Mouse (Mus musculus) macrophage (primary cell): ENCODE data around the gene Kdm1b. TPM values are rescaled to one million over a fixed set of nuclear protein-coding genes. Genes with fewer than 3 reads are reported as not detected.
A peak's percentile ranks its signal among the peaks of the same experiment; 100 is the strongest.

Experiments used
- H3K27ac ChIP-seq: fragments of 350-480 bp; formaldehyde crosslinking; 2 replicates; pipeline ENCODE4 v1.9.0; 2021
- H3K36me3 ChIP-seq: fragments of 350-480 bp; formaldehyde crosslinking; 2 replicates; pipeline ENCODE4 v1.9.0; 2021; ENCODE audit errors: inconsistent target
- H3K4me3 ChIP-seq: fragments of 350-480 bp; formaldehyde crosslinking; 2 replicates; pipeline ENCODE4 v1.9.0; 2021; ENCODE audit errors: inconsistent target
- H3K79me2 ChIP-seq: fragments of 350-480 bp; formaldehyde crosslinking; 2 replicates; pipeline ENCODE4 v1.9.0; 2021; ENCODE audit errors: inconsistent target
- WGBS: methylation state at CpG from one replicate; pipeline ENCODE4 v1.1.7; 2026; ENCODE audit warnings: inconsistent platforms; ENCODE audit not compliant: missing documents; 5-methylcytosine and 5-hydroxymethylcytosine counted together
- polyA plus RNA-seq: library from polyadenylated mRNA; stranded (reverse); fragments of 250-400 nt; gene quantifications from 3 replicates; pipeline ENCODE4 v1.2.4, GENCODE M21; 2018; ENCODE audit warnings: inconsistent platforms
- total RNA-seq, 78 experiments: library from RNA; depleted of rRNA; stranded (reverse); fragments of 250-400 nt; gene quantifications; 1 replicate in 9 of 78; 2 replicates in 24 of 78; 3 replicates in 43 of 78; 4 replicates in 2 of 78; pipeline ENCODE4 v1.2.4; 2018; ENCODE audit warnings: inconsistent platforms in 56 of 78

The Kdm1b gene
- 10 to 100 TPM in 21 of 26 experiments, 1 to 10 TPM in 5; 5.8 to 34.4 (median 17.1) TPM for total RNA-seq (2018; cell fraction: chromatin; rRNA removed)
- 10 to 100 TPM in 3 of 26 experiments, 1 to 10 TPM in 23; 4.9 to 10.8 (median 7.8) TPM for total RNA-seq (2018; cell fraction: cytosol; rRNA removed)
- 10 to 100 TPM in 15 of 26 experiments, 1 to 10 TPM in 11; 4.9 to 22.0 (median 12.0) TPM for total RNA-seq (2018; cell fraction: nucleus; rRNA removed)
- polyA plus RNA-seq, result 7.2 to 10.2 TPM (median 8.4 TPM) in 3 replicates

DNA sequence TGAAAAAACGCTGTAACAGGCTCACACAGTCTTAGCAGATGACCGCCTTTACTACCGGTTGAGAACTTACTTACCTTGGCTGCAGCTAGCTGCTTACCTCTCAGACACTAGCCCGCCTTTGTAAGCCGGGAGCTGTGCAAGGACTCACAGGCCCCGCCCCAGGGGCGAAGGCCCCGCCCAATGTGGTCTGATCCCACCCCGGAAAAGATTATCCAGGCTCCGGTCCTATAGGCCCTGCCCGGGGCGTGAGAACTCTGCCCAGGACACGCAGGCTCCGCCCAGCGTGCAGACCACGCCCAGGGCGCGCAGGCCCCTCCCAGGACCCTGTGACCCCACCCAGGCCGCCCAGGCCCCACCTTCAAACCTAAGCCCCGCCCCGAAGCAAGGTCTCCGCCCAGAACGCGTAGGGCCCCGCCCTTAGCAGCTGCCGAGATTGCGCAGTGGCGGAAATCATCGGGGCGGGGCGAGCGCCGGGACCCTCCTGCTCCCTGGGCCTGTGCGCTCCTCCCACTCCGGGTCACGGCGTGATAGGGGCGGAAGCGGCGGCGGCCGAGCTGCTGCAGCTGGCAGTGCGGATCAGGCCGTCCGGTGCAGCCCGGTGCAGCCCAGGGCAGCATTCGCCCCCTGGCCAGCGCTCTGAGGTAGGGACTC is at the start of gene Kdm1b:
Gene Kdm1b (plus strand): TSS at position 470 of the 651 bp plus-strand sequence.
- Histone ChIP-seq H3K27ac (0 out of 2 replicates have a peak within 1 kb of the TSS, but pooled peaks have one; percentile 0), H3K36me3 (no peaks in the 10 kb centered on the region), H3K4me3 (peak within 1 kb of the TSS; percentile 70), H3K79me2 (peaks cover 8% of the 10 kb centered on the region; the same call in 1 of the 2 replicates)
- under 1% methylated on average over 46 of the region's 48 CpGs for WGBS

- H3K36me3 ChIP-seq, result no peaks in the 10 kb centered on the region
- H3K4me3 ChIP-seq, result no peak overlapping the region
- no peak overlapping the region for H3K27ac ChIP-seq
- H3K79me2 ChIP-seq, result no peaks in the 10 kb centered on the region
- 51% methylated on average over 4 of the region's 4 CpGs for WGBS
These were observed 45.9 kb upstream of the Kdm1b start for GRCm38 (mm10) chr13:46997355-46997754.

GRCm38 (mm10) chr13:46999498-46999897 is 43.8 kb upstream of the Kdm1b start:
- WGBS, result 73% methylated on average over 5 of the region's 5 CpGs
- Histone ChIP-seq H3K4me3 (no peak overlapping the region), H3K27ac (no peak overlapping the region), H3K36me3 (no peaks in the 10 kb centered on the region), H3K79me2 (no peaks in the 10 kb centered on the region)

GRCm38 (mm10) chr13:47001590-47001989 is 41.7 kb upstream of the Kdm1b start:
- no peaks in the 10 kb centered on the region for H3K79me2 ChIP-seq
- WGBS, result 87% methylated on average over 3 of the region's 4 CpGs
- H3K27ac ChIP-seq, result no peak overlapping the region
- H3K36me3 ChIP-seq, result no peaks in the 10 kb centered on the region
- H3K4me3 ChIP-seq, result no peak overlapping the region

GRCm38 (mm10) chr13:47013740-47014139 is 29.6 kb upstream of the Kdm1b start:
- no peak overlapping the region for H3K4me3 ChIP-seq
- 87% methylated on average over 10 of the region's 10 CpGs for WGBS
- no peak overlapping the region for H3K27ac ChIP-seq
- H3K79me2 ChIP-seq, result no peaks in the 10 kb centered on the region
- no peaks in the 10 kb centered on the region for H3K36me3 ChIP-seq

DNA sequence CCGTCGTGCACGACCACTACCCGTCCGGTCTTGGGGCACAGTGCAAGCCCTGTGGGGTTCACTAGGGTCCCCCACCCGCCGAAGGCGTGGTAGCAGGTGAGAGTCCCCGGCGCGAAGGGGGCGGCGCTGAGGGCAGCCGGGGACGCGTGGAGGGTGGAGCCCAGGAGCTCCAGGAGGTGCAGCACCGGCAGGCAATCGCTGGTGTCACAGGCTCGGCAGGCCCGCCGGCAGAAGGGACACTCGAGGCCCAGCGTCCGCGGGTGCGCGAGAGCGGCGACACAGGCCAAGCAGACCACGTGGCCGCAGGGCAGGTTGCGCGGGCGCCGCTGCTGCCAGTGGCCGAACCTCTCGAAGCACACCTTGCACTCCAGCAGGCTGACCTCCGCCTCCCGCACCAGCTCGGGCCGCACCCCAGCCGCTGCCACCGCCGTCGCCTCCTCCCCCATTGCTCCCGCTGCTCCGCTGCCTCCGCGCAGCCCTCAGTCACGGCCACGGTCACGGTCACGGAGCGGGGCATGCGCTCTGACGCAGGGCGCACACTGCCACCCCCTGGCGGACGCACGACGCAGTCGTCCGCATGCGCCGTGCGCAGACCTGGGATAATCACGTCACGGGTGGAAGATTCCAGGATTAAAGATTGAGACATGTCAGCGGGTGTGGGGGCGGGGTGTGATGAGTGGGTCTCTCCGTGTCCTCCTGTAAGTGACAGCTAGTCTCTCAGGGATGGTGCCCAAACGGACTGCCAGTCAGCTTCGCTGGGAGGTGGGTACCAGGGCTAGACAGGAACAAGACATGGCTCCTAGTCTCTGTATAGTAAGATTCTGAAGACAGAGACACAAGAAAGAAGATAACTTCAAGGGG is 28.7 kb upstream of the Kdm1b start, which contains the start of gene Nhlrc1:
Gene Nhlrc1 (minus strand): TSS at position 517 of the 861 bp plus-strand sequence.
- H3K4me3 ChIP-seq, result no peak within 1 kb of the TSS; the same call in 1 of the 2 replicates
- H3K79me2 ChIP-seq, result no peaks in the 10 kb centered on the region
- no peak within 1 kb of the TSS for H3K27ac ChIP-seq
- WGBS, result 4% methylated on average over 63 of the region's 73 CpGs
- H3K36me3 ChIP-seq, result no peaks in the 10 kb centered on the region

DNA sequence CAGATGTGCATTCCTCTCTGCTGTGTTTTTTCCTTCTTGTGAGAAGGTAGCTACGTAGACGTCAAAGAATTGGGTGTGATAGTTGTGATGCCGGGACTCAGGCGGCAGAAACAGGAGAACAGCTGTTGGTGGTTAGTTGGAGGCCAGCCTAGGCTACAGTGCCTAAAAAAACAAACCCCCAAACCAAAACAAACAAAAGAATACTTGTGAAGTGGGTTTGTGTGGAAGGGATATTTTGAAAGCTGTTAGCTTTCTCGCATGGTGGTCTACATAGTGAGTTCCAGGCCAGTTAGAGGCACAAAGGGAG is 28.2 kb upstream of the Kdm1b start:
- 90% methylated on average over 5 of the region's 5 CpGs for WGBS

DNA sequence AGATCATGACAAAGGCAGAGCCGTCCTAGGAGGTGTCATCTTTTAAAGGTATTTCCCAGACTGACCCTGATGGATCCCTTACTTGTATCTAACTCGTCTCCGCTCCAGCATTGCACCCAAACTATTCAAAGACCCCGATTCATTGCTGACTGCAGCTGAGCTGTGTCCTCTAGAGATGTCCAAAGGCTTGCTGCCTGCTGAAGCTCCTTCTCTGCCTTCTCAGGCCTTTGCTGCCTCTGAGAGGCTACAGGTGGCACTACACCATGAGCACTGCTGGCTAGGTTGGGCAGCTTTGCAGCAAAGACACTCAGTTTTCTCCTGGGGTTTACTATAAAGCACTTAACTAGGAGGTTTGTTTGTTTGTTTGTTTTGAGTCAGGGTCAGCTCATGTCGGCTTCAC is 26.0 kb upstream of the Kdm1b start:
- no peak overlapping the region for H3K4me3 ChIP-seq
- H3K79me2 ChIP-seq, result no peaks in the 10 kb centered on the region
- no peak overlapping the region for H3K27ac ChIP-seq
- 49% methylated on average over 5 of the region's 5 CpGs for WGBS
- H3K36me3 ChIP-seq, result no peaks in the 10 kb centered on the region

More for the DNA sequence above, 28.2 kb upstream of the Kdm1b start:
- H3K79me2 ChIP-seq, result no peaks in the 10 kb centered on the region
- H3K4me3 ChIP-seq, result no peak overlapping the region; the same call in 1 of the 2 replicates
- no peak overlapping the region for H3K27ac ChIP-seq
- H3K36me3 ChIP-seq, result no peaks in the 10 kb centered on the region

DNA sequence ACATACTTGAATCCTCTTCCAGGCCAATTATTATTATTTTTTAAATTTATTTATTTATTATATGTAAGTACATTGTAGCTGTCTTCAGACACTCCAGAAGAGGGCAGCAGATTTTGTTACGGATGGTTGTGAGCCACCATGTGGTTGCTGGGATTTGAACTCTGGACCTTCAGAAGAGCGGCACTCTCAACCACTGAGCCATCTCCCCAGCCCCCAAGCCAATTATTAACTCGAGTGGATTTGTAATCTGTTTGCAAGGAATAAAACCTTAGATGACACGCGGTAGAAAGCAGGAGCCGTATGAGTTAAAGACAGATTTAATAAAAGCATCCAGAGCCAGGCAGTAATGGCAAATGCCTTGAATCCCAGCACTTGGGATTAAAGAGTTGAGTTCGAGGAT is 23.5 kb upstream of the Kdm1b start:
- H3K4me3 ChIP-seq, result no peak overlapping the region
- no peaks in the 10 kb centered on the region for H3K79me2 ChIP-seq
- H3K27ac ChIP-seq, result no peak overlapping the region
- 93% methylated on average over 7 of the region's 7 CpGs for WGBS
- H3K36me3 ChIP-seq, result no peaks in the 10 kb centered on the region

DNA sequence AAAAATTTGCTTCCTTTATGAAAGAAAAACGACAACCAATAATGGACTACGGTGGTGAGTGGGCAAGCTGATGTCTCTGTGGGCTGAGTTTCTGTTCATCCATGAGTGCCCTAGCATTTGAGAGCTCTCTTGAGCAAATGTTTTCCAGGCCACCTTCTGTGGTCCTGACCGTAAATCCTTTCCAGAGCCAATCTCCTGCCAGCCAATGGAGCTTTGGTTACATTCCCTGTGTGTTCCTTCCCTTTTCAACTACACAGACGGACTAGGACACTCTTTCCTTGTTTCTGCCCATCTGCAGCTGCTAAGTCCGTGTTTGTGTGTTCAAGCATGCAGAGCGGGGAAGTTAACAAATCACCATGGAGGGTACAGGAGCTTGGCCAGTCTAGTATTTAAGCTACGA is 22.5 kb upstream of the Kdm1b start:
- Histone ChIP-seq H3K36me3 (no peaks in the 10 kb centered on the region), H3K27ac (no peak overlapping the region), H3K79me2 (no peaks in the 10 kb centered on the region), H3K4me3 (no peak overlapping the region)
- WGBS, result 91% methylated on average over 7 of the region's 7 CpGs

DNA sequence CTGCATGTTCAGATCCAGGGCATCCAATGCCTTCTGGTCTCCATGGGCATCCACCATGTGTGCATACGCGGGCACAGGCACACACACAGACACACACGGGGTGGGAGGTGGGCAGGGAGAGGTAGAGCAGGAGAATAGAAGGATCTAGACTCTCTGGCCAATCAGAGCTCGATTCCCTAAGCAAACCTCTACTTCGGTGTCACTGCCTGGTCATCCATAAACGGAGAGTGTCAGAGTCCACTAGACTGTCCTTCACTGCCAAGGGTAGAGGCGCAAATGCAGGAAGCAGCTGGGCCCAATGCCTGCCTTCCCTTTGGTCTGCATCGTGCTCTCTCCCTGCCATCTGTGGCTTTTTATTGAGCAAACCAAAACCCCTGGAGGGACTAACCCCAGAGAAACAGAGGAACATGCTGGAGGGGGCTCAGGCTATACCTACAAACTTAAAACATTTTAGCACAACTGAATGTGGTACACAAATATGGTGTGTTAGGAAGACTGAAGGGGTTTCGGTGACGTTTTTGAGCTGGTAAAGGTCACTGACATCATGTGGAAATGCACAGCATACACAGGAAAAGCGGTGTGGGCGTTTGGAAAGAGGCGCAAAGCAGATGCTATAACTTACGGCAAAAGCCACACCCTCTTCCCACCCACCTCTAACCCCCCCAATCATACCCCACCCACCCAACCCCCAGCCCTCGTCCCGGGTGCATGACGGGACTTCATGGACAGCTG is 12.8 kb upstream of the Kdm1b start:
- 83% methylated on average over 17 of the region's 17 CpGs for WGBS
- Histone ChIP-seq H3K79me2 (no peaks in the 10 kb centered on the region), H3K27ac (no peak overlapping the region), H3K36me3 (no peaks in the 10 kb centered on the region), H3K4me3 (no peak overlapping the region)

- H3K36me3 ChIP-seq, result no peaks in the 10 kb centered on the region
- no peaks in the 10 kb centered on the region for H3K79me2 ChIP-seq
- H3K4me3 ChIP-seq, result no peak overlapping the region
- 87% methylated on average over 4 of the region's 4 CpGs for WGBS
- H3K27ac ChIP-seq, result no peak overlapping the region
These were observed 9.7 kb upstream of the Kdm1b start for GRCm38 (mm10) chr13:47033602-47034001.

DNA sequence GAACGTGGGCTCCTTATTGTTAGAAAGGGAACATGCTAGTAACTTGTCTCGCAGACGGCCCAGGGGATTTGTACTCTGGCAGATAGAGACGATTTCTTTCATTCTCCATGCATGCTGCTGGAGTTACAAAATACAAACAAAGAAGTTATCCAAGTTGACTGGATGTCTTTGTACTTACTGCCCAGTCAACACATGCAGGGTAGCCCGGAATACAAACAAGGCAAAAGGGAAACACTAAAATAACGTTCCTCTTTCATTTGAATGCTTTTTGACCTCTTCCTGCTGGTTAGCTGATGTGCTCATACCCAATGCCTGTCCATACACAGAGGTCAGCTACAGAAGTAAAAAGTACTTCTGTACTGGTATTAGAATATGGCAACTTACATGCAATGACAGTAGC is 5.4 kb upstream of the Kdm1b start:
- WGBS, result 68% methylated on average over 6 of the region's 6 CpGs
- no peak overlapping the region for H3K27ac ChIP-seq
- H3K79me2 ChIP-seq, result no peaks in the 10 kb centered on the region
- no peak overlapping the region for H3K4me3 ChIP-seq
- no peaks in the 10 kb centered on the region for H3K36me3 ChIP-seq

- Histone ChIP-seq H3K79me2 (peaks cover 8% of the 10 kb centered on the region; the same call in 1 of the 2 replicates), H3K4me3 (no peak overlapping the region), H3K27ac (no peak overlapping the region), H3K36me3 (no peaks in the 10 kb centered on the region)
- WGBS, result 96% methylated on average over 5 of the region's 5 CpGs
These were observed 3.2 kb upstream of the Kdm1b start for GRCm38 (mm10) chr13:47040061-47040460.
